19 mouse cellular contexts compared by ENCODE assay signal in genomic region chr1:3912499-3912898, GRCm38 (mm10).
"Had no signal": no experiment of that assay in that cellular context is flagged by ENCODE, and none has a peak within 500 bp of the region (broad histone marks: within the 10 kb centered on the region; RNA-seq: fewer than 3 reads in every experiment).

No protein-coding gene starts in this region.

- H3K4me1 ChIP-seq: hindbrain, embryonic 13.5 days; hindbrain, embryonic 15.5 days; limb, embryonic 13.5 days; limb, embryonic 15.5 days had no signal

- H3K9me3 ChIP-seq: heart, embryonic 10.5 days; heart, embryonic 12.5 days; hindbrain, embryonic 13.5 days; hindbrain, embryonic 15.5 days; limb, embryonic 13.5 days; limb, embryonic 15.5 days had no signal

- H3K4me2 ChIP-seq: heart, embryonic 12.5 days; hindbrain, embryonic 13.5 days; hindbrain, embryonic 15.5 days; limb, embryonic 13.5 days; limb, embryonic 15.5 days had no signal

- H3K4me3 ChIP-seq: heart, embryonic 10.5 days; heart, embryonic 12.5 days; hindbrain, embryonic 13.5 days; hindbrain, embryonic 15.5 days; limb, embryonic 13.5 days; limb, embryonic 15.5 days had no signal

- ATAC-seq: hindbrain, postnatal 0 days; intestine, embryonic 16.5 days had no signal

- DNase-seq: gastrocnemius, postnatal 14 days; gastrocnemius, postnatal 36 days; heart, adult 11 months; heart, postnatal 10 days; kidney, adult 18-20 months; kidney, adult 8-10 months; kidney, postnatal 10 days; kidney, postnatal 25 days; layer of hippocampus, adult 9-11 months; layer of hippocampus, postnatal 36 days; left cerebral cortex, postnatal 4 days had no signal

- H3K27me3 ChIP-seq: heart, embryonic 12.5 days; hindbrain, embryonic 13.5 days; hindbrain, embryonic 15.5 days; limb, embryonic 13.5 days; limb, embryonic 15.5 days had no signal

- H3K9ac ChIP-seq: heart, embryonic 12.5 days; hindbrain, embryonic 13.5 days; hindbrain, embryonic 15.5 days; limb, embryonic 13.5 days; limb, embryonic 15.5 days had no signal

- H3K27ac ChIP-seq: heart, embryonic 10.5 days; hindbrain, embryonic 13.5 days; hindbrain, embryonic 15.5 days; hindbrain, postnatal 0 days; limb, embryonic 13.5 days; limb, embryonic 15.5 days had no signal

- H3K36me3 ChIP-seq: heart, embryonic 10.5 days; heart, embryonic 12.5 days; hindbrain, embryonic 13.5 days; hindbrain, embryonic 15.5 days; limb, embryonic 13.5 days; limb, embryonic 15.5 days had no signal
